Mouse (Mus musculus): ENCODE data around the gene Ascl3. TPM values are rescaled to one million over a fixed set of nuclear protein-coding genes. Genes with fewer than 3 reads are reported as not detected.
A peak's percentile ranks its signal among the peaks of the same experiment; 100 is the strongest.

Ascl3 gene
- polyA plus RNA-seq, 1 experiment from 2014 or later = not detected

DNA sequence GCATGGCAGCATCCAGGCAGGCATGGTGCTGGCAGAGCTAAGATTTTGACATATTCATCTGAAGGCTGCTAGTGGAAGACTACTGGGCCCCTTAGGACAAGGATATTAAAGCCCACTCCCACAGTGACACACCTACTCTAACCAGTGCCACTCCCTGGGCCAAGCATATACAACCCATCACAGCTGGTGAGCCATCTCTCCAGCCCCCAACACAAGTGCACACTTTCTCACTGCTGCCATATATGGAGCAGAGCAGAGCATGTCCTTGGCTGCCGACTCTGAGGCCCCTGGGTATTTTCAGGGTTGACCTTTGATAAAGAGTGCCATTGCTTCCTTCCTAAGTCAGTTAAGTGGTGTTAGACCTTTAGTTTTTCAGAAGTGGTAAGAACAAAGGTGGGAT lies 21.5 kb downstream of the Ascl3 start:
- no peak for ATAC-seq (ENCODE audit: insufficient read depth)
- Histone ChIP-seq H3K4me1 (replicated peaks) (peaks cover 15% of the 10 kb centered on the region; the same call in 1 of the 2 replicates), H3K27me3 (no peaks in the 10 kb centered on the region), H3K4me3 (replicated peaks) (no peak overlapping the region), H3K9me3 (replicated peaks) (no peaks in the 10 kb centered on the region), H3K9ac (no peak overlapping the region), H3K4me2 (no peak overlapping the region), H3K27ac (replicated peaks) (no peak overlapping the region), H3K36me3 (replicated peaks) (peaks cover 56% of the 10 kb centered on the region)
- 58% methylated on average over 1 of the region's 1 CpGs for WGBS (ENCODE audit: insufficient replicate concordance)

DNA sequence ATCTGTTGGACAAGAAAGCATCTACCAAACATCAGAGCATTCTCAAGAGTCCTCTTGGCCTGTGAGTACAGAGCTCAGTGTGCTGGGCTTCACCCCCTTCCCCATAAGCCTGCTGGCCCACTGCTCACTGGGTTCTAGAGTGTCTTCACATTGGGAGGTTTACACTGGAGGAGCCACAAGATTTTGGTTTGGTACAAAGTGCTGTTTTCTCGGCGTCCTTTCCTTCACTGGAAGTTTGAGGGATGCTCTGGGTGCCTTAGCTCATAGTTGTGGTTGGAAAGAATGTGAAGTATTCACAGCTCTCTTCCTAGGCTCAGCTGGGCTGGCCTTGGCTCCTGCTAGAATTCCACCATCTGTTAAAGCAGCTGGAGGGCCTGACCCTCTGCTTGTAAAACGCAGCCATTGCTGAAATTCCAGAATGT lies 22.6 kb downstream of the Ascl3 start:
- Histone ChIP-seq H3K4me2 (no peak overlapping the region), H3K9me3 (replicated peaks) (no peaks in the 10 kb centered on the region), H3K4me1 (replicated peaks) (peaks cover 24% of the 10 kb centered on the region), H3K36me3 (replicated peaks) (peaks cover 56% of the 10 kb centered on the region), H3K27me3 (no peaks in the 10 kb centered on the region), H3K27ac (replicated peaks) (no peak overlapping the region), H3K4me3 (replicated peaks) (no peak overlapping the region), H3K9ac (no peak overlapping the region)
- ATAC-seq (ENCODE audit: insufficient read depth) = no peak
- WGBS (ENCODE audit: insufficient replicate concordance) = 71% methylated on average over 3 of the region's 3 CpGs

DNA sequence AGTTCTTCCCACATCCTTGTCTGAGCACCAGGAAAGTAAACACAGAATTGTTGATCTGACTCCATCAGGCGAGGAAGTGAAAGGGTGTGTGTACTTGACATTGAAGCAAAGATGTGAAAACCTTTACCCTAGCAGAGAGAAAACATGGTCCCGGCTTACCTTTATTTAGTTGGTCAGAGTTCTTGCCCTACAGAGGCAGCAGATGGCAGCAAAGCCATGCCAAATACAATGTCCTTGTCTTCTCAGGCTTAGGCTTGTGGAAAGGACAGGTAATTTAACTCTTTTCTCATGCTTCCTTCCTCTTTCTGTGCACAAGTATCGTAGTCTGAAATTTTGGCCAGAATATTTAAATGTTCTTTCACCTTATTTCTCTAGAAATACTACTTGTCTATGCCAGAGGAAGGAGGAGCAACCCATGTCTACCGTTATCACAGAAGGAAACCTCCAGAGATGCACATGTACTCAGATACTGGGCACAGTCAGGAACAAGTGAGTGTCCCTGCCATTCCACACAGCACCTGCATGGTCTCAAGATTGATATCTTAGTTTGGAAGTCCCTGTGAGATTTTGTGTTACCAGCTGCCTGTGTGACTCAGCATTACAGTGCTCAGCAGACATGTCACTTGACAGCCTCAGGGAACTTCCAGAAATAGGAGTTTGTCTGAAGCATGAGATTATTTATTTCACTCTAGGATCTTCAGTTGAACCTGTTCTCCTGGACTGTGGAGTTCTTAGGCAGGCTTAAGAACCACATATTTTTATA lies 24.3 kb downstream of the Ascl3 start:
- Histone ChIP-seq H3K9ac (no peak overlapping the region), H3K4me1 (replicated peaks) (peaks cover 38% of the 10 kb centered on the region), H3K4me3 (replicated peaks) (no peak overlapping the region), H3K27me3 (peaks cover 8% of the 10 kb centered on the region), H3K27ac (replicated peaks) (no peak overlapping the region), H3K4me2 (no peak overlapping the region), H3K36me3 (replicated peaks) (peaks cover 49% of the 10 kb centered on the region), H3K9me3 (replicated peaks) (no peaks in the 10 kb centered on the region)
- 28% methylated on average over 4 of the region's 4 CpGs for WGBS (ENCODE audit: insufficient replicate concordance)
- no peak for ATAC-seq (ENCODE audit: insufficient read depth)

DNA sequence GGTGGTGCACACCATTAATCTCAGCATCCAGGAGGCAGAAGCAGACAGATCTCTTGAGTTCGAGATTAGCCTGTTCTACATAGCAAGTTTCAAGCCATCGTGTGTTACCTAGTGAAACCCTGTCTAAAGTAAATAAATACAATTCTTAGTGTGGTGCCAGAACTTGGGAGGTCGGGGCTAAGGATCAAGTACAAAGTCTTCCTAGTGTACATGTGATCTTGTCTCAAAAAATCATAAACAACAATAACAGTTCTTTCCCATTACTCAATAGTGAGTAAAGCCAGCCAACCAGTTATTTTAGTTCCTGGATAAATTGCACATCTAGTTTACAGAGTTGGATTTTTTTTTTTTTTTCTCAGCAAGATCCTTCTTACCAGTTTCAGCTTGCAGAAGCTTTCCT lies 27.1 kb downstream of the Ascl3 start:
- 35% methylated on average over 3 of the region's 3 CpGs for WGBS (ENCODE audit: insufficient replicate concordance)
- Histone ChIP-seq H3K36me3 (replicated peaks) (peaks cover 22% of the 10 kb centered on the region), H3K27ac (replicated peaks) (no peak overlapping the region), H3K4me2 (peak overlapping the region; percentile 90), H3K27me3 (peaks cover 8% of the 10 kb centered on the region), H3K9ac (peak overlapping the region; percentile 76), H3K4me1 (replicated peaks) (peaks cover 38% of the 10 kb centered on the region), H3K9me3 (replicated peaks) (no peaks in the 10 kb centered on the region), H3K4me3 (replicated peaks) (peak overlapping the region; percentile 68)
- no peak for ATAC-seq (ENCODE audit: insufficient read depth)

DNA sequence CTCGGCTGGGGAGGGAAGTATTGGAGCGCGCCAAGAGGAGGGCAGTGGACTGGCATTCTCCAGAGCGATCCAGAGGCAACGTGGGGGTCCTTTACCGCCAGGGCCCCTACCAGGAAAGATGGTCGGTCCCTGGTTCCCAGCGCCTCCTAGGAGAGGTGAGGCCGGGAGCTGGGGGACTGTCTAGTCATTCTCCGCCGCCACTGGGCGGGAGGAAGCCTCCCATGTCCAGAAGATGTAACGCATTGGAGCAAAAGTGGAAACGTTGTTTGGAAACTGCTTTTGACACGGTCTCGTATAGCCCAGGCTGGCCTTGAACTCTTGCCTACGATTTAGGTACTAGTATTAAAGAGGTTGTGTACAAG lies 27.5 kb downstream of the Ascl3 start:
- Histone ChIP-seq H3K27ac (replicated peaks) (peak overlapping the region; percentile 71), H3K9me3 (replicated peaks) (no peaks in the 10 kb centered on the region), H3K36me3 (replicated peaks) (peaks cover 18% of the 10 kb centered on the region), H3K9ac (peak overlapping the region; percentile 76), H3K4me1 (replicated peaks) (peaks cover 38% of the 10 kb centered on the region), H3K27me3 (peaks cover 8% of the 10 kb centered on the region), H3K4me3 (replicated peaks) (peak overlapping the region; percentile 68), H3K4me2 (peak overlapping the region; percentile 90)
- ATAC-seq (ENCODE audit: insufficient read depth) = peak; percentile 55
- 2% methylated on average over 17 of the region's 17 CpGs for WGBS (ENCODE audit: insufficient replicate concordance)

DNA sequence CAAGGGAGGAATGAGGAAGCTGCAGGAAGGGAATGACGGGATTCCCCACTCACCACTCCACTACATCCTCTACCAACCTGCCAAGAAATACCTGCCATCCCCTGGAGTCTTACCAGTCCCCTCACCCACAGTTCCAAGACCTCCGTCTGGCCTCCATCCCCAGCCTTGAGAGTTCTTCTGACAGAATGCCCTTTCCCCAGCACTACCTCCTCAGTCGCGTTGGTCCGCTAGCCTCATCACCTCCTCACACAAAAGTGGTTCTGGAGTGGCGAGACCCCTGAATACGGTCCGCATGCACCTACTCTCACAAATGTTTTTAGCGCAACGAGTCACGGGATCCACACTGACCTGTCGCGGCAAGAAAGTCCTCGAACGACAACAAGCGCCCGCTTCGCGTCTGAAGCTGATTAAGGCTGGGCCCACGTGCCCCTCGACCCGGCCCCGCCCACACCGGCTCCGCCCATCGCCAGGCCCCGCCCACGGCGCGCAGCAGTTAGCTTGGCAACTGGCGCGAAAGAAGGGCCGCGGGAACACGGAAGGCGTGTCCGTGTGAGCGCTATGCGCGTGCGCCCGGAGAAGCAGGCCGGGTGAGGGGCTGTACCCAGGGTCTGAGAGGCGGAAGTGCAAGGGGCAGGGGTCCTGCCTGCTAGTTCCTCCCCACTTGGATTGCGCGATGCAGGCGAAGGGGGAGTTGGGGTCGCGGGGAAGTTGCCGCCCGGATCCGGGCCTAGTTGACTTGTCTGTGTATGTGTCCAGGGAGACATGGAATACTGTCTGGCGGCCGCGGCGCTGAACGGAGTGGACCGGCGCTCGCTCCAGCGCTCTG lies 28.1 kb downstream of the Ascl3 start, which contains the start of the genes St5 and Akip1:
Gene St5, minus strand, starts transcription at position 416 of the 826 bp plus-strand sequence.
Gene Akip1, plus strand, starts transcription at position 501 of the 826 bp plus-strand sequence.
- Histone ChIP-seq H3K4me1 (replicated peaks) (peaks cover 38% of the 10 kb centered on the region), H3K4me3 (replicated peaks) (peak within 1 kb of the TSS; percentile 68), H3K4me2 (peak within 1 kb of the TSS; percentile 90), H3K27ac (replicated peaks) (peak within 1 kb of the TSS; percentile 71), H3K9me3 (replicated peaks) (no peaks in the 10 kb centered on the region), H3K36me3 (replicated peaks) (peaks cover 12% of the 10 kb centered on the region), H3K27me3 (peaks cover 8% of the 10 kb centered on the region), H3K9ac (peak within 1 kb of the TSS; percentile 76)
- under 1% methylated on average over 61 of the region's 61 CpGs for WGBS (ENCODE audit: insufficient replicate concordance)
- peak; percentile 90 for ATAC-seq (ENCODE audit: insufficient read depth)

DNA sequence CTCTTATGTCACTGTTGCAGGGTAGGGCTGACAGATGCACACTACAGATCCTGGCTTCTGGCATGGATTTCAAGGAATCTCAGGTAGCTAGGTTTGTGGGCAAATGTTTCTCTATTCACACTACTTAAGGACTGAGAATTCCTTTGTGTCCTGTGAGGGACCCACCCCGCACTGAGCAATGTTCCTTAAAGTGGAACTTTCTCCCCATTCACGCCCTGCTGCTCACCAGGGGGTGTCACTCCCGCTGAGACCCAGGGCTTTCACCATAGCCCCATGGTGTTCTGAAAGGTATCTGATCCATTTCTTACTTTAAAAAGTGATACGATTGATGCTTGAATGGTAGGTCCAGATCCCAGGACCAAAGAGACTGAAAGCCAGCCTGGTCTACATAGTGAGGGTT lies 28.8 kb downstream of the Ascl3 start:
- H3K9me3 ChIP-seq (replicated peaks) = no peaks in the 10 kb centered on the region
- H3K4me1 ChIP-seq (replicated peaks) = peaks cover 36% of the 10 kb centered on the region
- WGBS (ENCODE audit: insufficient replicate concordance) = 60% methylated on average over 4 of the region's 4 CpGs
- H3K4me3 ChIP-seq (replicated peaks) = no peak overlapping the region
- peak overlapping the region; percentile 90 for H3K4me2 ChIP-seq
- H3K9ac ChIP-seq = no peak overlapping the region
- peaks cover 8% of the 10 kb centered on the region for H3K27me3 ChIP-seq
- H3K27ac ChIP-seq (replicated peaks) = no peak overlapping the region
- ATAC-seq (ENCODE audit: insufficient read depth) = no peak
- H3K36me3 ChIP-seq (replicated peaks) = peaks cover 5% of the 10 kb centered on the region; the same call in 1 of the 2 replicates

DNA sequence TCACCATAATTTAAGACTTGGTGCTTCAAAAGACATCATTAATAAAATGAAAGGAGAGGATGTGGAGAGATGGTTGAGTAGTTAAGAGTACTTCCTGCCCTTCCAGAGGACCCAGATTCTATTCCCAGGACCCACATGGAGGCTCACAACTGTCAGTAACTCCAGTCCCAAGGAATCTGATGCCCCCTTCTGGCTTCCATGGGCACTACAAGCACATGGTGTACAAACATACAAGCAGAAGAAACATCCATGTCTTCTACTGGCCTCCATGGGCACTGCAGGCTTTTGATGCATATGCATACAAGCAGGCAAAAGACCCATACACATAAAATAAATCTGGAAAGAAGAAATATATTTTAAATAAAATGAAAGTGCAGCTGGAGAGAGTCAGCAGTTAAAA lies 31.3 kb downstream of the Ascl3 start:
- peaks cover 8% of the 10 kb centered on the region for H3K27me3 ChIP-seq
- ATAC-seq (ENCODE audit: insufficient read depth) = no peak

DNA sequence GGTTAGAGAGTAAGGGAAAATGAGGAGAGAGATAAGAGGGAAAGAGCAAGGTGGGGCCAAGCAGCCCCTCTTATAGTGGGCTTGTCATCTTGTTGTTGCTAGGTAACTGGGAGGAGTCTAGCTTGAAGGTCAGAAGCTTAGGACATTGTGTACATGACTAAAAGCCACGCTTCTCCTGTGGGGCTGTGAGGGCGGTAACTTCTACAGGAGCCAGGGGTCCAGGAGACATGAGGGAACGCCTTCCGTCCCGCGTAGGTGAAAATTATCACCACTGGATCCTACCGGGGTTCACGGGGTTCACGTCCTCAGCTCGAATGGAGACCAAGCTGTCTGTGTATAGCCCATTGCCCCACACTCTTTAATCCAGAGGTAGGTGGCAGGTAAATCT lies 36.2 kb downstream of the Ascl3 start:
- H3K9ac ChIP-seq = no peak overlapping the region
- H3K4me2 ChIP-seq = no peak overlapping the region
- no peak overlapping the region for H3K27ac ChIP-seq (replicated peaks)
- no peaks in the 10 kb centered on the region for H3K36me3 ChIP-seq (replicated peaks)
- no peak overlapping the region for H3K4me3 ChIP-seq (replicated peaks)
- no peaks in the 10 kb centered on the region; the same call in 1 of the 2 replicates for H3K4me1 ChIP-seq (replicated peaks)
- H3K9me3 ChIP-seq (replicated peaks) = no peaks in the 10 kb centered on the region
- 0 out of 2 replicates have a peak, but pooled peaks cover 4% of the 10 kb centered on the region for H3K27me3 ChIP-seq
- 88% methylated on average over 10 of the region's 10 CpGs for WGBS (ENCODE audit: insufficient replicate concordance)
- ATAC-seq (ENCODE audit: insufficient read depth) = no peak

More for the DNA sequence above, 31.3 kb downstream of the Ascl3 start:
- no peaks in the 10 kb centered on the region for H3K9me3 ChIP-seq (replicated peaks)
- H3K4me1 ChIP-seq (replicated peaks) = peaks cover 24% of the 10 kb centered on the region
- no peak overlapping the region for H3K9ac ChIP-seq
- no peak overlapping the region for H3K4me3 ChIP-seq (replicated peaks)
- H3K36me3 ChIP-seq (replicated peaks) = no peaks in the 10 kb centered on the region
- no peak overlapping the region for H3K4me2 ChIP-seq
- no peak overlapping the region for H3K27ac ChIP-seq (replicated peaks)

DNA sequence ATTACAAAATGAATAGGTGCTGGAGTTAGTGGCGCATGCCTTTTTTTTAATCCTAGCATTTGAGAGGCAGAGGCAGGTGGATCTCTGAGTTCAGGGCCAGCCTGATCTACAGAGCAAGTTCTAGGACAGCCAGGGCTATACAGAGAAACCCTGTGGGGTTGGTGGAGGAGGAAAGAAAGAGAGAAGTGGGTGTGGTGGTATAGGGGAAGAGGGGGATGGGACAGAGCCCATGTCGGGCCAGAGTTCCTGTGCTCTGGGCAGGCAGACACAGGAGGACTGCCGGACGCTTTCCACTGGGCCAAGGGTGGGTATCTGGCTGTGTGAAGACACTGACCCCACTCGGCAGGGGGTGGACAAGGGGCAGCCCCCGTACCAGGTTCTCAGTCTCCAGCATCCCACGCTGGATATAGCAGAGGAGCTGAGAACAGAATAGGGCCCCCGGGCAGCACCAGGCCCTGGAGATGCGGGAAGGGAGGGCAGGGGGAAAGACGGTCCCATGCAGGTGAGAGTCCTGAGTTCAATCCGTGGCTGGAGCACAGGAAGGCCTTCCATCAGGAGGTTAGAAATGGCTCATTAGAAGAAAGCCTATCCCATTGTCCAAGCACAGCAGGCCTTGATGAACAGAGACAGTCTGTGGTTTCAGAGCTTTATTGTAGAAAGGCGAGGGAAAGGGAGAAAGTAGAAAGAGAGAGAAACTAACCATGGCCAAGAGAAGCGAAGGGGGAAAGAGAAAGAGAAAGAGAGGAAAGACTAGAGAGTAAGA lies 36.8 kb downstream of the Ascl3 start:
- 0 out of 2 replicates have a peak, but pooled peaks cover 4% of the 10 kb centered on the region for H3K27me3 ChIP-seq
- no peaks in the 10 kb centered on the region; the same call in 1 of the 2 replicates for H3K4me1 ChIP-seq (replicated peaks)
- ATAC-seq (ENCODE audit: insufficient read depth) = no peak
- no peaks in the 10 kb centered on the region for H3K9me3 ChIP-seq (replicated peaks)
- WGBS (ENCODE audit: insufficient replicate concordance) = 65% methylated on average over 13 of the region's 13 CpGs
- no peak overlapping the region for H3K27ac ChIP-seq (replicated peaks)
- no peak overlapping the region for H3K4me3 ChIP-seq (replicated peaks)
- no peak overlapping the region for H3K9ac ChIP-seq
- H3K36me3 ChIP-seq (replicated peaks) = no peaks in the 10 kb centered on the region
- H3K4me2 ChIP-seq = no peak overlapping the region
